Mouse (Mus musculus) adrenal gland, adult 2 months (tissue): ENCODE results near the gene Adamtsl1. TPM values are rescaled to one million over a fixed set of nuclear protein-coding genes. Genes with fewer than 3 reads are reported as not detected.

Experiments
- DNase-seq: peaks from one replicate; pipeline ENCODE4 v3.0.0; 2021
- polyA plus RNA-seq: library from polyadenylated mRNA; depleted of rRNA; stranded (reverse); fragments of >200 nt; gene quantifications from 2 replicates; pipeline ENCODE4 v1.2.3, GENCODE M21; 2012
- total RNA-seq, 2 experiments: library from RNA; stranded (reverse); gene quantifications; 2 replicates each; pipeline ENCODE4 v1.2.3; 2021

The Adamtsl1 gene
- total and polyA plus RNA-seq, 3 experiments, result 6.9 to 17.7 (median 12.4) TPM

GRCm38 (mm10) chr4:85922741-85923140 lies 408.8 kb downstream of the Adamtsl1 start:
- no peak for DNase-seq

- no peak for DNase-seq
Observed at GRCm38 (mm10) chr4:85932129-85932528, 418.2 kb downstream of the Adamtsl1 start.

DNA sequence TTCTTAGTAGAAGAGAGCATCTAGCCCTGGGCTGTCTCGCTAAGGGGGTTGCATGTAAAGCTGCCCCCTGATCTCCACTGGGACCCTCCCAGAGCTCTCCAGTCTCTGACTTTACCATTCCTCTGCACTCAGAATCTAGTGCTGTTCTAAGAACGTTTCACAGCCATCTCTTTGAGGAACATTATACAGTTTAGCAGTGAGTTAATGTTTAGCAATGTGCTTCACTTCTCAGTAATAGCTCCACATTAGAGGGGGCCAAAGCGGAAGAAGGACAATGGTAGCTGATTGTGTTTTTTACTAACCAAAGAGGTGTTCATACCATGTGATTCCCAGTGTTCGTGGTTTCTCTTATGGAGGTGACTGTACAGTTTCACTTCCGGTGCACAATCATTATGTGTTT lies 425.5 kb downstream of the Adamtsl1 start:
- DNase-seq, result no peak

- DNase-seq, result no peak
Observed at GRCm38 (mm10) chr4:85941857-85942256, 427.9 kb downstream of the Adamtsl1 start.

DNA sequence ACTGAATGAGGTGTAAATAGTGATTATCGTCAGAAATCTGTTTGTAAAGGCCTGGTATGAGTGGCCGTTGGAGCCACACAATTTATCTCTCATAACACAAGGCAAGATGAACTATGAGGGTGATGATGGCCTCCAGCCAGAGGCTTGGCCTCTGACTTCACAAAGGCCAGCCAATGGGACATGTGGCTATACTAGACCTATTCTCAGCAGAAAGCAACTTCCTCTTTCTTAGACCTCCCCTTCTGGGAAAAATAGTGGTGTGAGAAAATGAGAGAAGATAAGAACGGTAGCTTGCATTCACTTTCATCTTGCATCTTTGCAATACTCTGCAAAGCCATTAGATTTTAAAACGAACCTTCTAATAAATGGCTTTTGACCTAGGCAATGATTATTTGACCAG lies 439.6 kb downstream of the Adamtsl1 start:
- DNase-seq, result no peak

DNA sequence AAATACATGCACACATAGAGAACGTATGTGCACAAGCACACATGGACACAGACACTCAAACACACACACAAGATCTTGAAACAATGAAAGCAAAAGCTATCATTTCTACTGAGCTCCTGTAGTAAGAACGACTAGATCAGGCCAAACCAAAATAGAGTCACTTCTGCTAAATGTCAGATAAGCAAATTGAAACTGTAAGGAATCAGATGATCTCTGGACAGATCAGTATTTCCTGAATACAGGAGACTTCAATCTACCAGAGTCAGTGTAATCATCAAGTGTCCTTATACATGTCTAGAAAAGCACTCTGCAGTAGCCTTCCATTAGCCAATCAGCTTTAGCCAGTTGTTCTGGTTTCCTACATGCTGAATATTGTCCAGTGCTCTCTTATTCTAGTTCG lies 441.4 kb downstream of the Adamtsl1 start:
- DNase-seq, result no peak

DNA sequence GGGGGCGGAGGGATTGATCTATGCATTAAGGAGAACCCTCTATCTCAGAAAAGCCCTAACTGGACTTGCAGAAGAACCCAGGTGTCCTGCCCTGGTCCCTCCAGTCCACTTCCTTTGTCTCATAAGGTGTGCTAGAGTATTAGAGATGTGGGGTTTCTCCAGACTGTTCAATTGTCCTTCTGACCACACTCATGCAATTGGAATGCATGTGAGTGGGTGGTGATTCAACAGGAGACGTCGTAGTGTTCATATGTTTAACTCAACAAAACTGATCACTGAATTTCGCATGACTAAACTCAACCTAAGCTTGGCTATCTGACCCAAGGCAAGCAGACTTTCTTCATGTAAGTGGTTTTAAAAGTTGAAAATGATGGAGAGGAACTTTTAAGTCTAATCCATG lies 443.3 kb downstream of the Adamtsl1 start:
- DNase-seq, result no peak

DNA sequence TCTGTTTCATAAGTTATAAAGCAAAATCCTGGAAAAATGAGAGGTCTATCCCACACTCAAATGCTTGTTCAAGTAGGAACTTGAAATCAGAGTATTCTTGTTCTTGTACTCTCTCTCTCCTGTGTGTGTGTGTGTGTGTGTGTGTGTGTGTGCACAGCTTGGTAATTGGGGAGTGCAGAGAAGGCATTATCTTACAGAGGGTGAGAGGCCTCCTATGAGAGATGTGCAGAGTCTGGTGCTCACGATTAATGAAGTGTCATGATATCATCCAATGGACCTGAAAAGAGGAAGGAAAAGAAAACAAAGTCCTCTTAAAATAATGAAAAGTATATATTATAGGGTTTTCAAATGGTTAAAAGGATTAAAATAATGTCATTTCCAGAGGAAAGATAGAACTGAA lies 443.9 kb downstream of the Adamtsl1 start:
- no peak for DNase-seq

GRCm38 (mm10) chr4:85959019-85959418 lies 445.0 kb downstream of the Adamtsl1 start:
- no peak for DNase-seq

DNA sequence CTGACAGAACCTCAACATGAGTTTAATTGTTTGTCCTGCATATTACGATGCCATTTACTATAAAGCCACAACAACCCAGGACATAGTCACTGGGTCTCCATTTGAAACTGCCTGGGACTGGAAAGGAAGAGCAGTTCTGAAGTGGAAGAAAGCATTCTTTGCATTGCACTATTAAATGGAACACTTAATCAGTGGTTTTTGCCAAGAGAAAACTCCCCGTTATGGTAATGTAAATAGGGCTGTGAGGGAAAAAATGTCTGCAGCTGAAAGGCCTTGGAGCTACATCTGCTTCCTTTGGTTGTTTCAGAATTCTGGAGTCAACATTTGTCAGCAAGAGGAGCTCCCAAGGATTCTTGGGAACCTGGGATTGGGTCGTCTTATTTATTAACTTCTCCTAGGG lies 462.2 kb downstream of the Adamtsl1 start:
- no peak for DNase-seq

DNA sequence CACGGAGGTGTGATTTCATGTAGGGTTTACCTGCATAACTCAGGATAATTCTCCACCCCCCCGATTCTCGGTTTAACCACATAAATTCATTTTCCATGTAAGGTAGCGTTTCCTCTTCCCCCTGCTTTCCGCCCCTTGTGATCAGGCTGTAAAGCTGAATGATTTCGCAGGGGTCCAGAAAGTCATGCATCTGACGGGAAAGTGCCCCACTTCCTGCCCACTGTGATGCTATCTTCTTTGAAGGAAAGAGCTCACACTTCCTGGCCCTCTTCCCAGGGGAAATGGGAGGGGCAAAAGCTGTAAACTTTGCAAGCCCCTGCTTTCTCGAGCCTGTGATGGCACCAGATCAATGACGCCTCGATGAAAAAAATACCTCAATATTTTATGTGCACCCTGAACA lies 465.2 kb downstream of the Adamtsl1 start:
- DNase-seq, result no peak

- DNase-seq, result no peak
Observed at GRCm38 (mm10) chr4:86006596-86006995, 492.6 kb downstream of the Adamtsl1 start.

DNA sequence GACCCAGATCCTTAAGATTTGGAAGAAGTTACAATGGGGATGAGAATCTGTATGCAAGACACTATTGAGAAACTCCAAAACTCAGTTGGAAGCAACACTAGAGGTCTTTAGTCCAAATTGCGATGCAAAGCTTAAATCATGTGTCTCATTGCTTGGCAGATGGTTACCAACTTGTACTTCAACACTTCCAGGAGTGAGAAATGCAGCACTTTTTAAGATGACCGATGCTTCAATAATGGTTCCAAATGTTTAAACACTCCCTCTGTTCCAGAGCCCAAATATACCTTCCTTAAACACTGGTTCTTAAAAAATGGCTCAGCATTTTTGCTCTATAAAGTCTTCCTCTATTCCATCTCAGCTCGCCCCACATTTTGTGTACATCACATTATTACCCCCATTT lies 499.7 kb downstream of the Adamtsl1 start:
- no peak for DNase-seq

DNA sequence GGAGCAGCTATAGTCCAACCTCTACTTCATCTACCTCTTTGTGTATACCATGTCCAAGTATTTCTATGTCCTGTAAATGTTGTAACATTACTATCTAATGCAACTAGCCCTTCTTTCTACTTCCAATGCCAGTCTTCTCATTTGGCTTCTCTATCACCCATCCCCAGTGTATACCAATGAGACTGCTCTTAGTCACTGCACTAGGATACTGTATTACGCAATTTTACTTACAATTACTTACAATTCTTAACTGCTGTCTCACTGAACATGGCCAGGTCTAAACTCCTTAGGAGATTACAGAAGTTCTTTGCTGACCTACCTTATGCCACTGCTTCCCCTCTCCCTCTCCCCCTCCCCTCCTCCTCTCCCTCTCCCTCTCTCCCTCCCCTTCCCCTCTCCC lies 505.0 kb downstream of the Adamtsl1 start:
- DNase-seq, result no peak

GRCm38 (mm10) chr4:86019586-86019985 lies 505.6 kb downstream of the Adamtsl1 start:
- peak; percentile 8 for DNase-seq

GRCm38 (mm10) chr4:86020372-86021090 lies 506.6 kb downstream of the Adamtsl1 start:
- no peak for DNase-seq

DNA sequence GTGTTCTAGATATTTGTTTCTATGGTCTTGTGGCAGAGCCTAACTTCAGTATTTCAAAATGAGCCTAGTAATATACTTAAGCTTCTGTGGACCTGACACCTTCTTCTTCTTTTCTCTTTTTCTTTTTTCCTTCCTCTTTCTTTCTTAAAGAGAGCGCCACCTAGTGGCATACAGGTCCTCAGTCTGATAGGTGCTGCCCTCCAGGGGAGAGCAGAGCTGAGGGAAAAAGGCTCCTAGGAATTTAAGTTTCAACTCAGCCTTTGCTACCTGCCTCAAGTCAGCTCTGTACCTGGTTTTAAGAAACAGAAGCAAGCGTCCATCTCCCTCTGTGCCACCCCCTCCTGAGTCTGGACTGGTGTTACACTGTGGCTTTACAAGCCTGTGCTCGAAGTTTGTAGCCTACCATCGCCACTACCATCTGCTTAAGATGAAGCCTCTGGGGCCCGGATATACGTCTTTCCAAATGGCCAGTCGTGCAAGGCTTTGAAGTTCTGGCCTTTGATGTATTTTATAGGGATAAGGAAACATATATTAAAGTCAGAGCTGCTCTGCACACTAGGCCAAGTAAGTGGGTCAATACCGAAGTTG lies 510.7 kb downstream of the Adamtsl1 start:
- DNase-seq, result peak; percentile 33

- DNase-seq, result no peak
Observed at GRCm38 (mm10) chr4:86029486-86029885, 515.5 kb downstream of the Adamtsl1 start.

- DNase-seq, result peak; percentile 39
Observed at GRCm38 (mm10) chr4:86030208-86030607, 516.2 kb downstream of the Adamtsl1 start.

GRCm38 (mm10) chr4:86031041-86031440 lies 517.1 kb downstream of the Adamtsl1 start:
- peak; percentile 87 for DNase-seq

DNA sequence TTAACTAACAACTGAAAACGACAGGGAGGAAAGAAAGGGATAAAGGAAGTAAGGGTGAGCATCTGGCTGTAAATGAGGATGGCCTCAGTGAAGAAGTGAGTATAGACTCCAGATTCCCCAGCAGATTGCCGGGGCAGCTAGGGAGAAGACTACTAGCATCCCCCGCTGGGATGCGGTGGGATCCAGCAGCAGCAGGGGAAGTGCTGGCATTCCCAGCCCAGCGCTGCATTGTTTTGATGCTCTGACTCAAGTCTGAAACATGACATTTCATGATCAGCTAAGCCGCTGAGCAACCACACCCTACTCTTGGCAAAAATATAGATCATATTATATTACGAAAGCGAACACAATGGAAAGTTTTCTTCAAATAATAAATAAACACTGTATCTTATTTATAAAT lies 526.9 kb downstream of the Adamtsl1 start:
- DNase-seq, result no peak

- DNase-seq, result no peak
Observed at GRCm38 (mm10) chr4:86045448-86045847, 531.5 kb downstream of the Adamtsl1 start.

- no peak for DNase-seq
Observed at GRCm38 (mm10) chr4:86045876-86046275, 531.9 kb downstream of the Adamtsl1 start.

DNA sequence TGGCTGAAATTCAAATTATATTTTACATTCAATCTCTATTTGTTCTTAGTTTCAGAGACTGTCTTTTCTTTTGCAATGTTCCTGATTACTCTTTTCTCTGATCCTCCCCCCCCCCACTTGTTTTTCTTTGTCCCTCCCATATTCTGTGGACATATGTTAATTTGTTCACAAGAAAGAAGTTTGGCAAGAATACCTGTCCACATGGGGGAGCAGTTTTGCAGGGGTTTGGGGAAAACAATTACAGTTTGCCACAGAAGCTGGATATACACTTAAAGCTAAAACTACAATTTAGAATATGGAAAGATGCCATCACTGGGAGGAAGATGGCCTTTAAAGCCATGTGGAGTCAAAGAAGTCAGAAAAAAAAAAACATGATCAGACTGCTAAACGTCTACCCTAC lies 532.9 kb downstream of the Adamtsl1 start:
- no peak for DNase-seq
